Comparison of ENCODE assay signal across 9 mouse cellular contexts in the genomic region with DNA sequence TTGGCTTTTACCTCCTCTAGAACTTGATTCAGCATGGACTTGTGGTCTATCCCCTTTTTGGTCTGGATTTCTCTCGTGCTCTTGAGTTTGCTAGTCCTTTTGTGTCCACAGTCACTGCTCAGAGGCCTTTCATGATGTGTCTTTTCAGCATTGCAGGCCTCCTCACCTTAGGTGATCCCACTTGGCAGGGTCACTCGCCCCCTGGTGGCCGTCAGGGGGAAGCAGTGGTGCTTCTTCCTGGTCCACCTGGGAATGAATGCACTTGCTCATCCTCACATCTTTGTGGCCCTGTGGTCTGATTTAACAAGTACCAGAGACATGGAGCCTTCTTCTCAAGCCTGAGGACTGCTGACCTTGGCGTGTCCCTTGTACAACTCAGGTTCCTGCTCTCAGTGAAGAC.
DNase-seq lines count a peak whose midpoint lies in the region; ATAC-seq and TF ChIP-seq lines count a peak whose summit lies in the region.
"Had no signal": no experiment of that assay in that cellular context is flagged by ENCODE, and none has a peak within 500 bp of the region (broad histone marks: within the 10 kb centered on the region; RNA-seq: fewer than 3 reads in every experiment).

No protein-coding gene starts in this region.

- no peaks in the 10 kb centered on the region for H3K9me3 ChIP-seq in limb, embryonic 14.5 days (ENCODE audit: control insufficient read depth, low read length)

- no peak overlapping the region for H3K4me2 ChIP-seq in limb, embryonic 14.5 days (replicated peaks; ENCODE audit: low read depth, low read length, severe bottlenecking)

- no peak for TF ChIP-seq POLR2A in cerebellum, adult 2 months (IDR thresholded peaks at IDR 0.05; ENCODE audit: borderline replicate concordance, insufficient read depth, low read length)
- TF ChIP-seq POLR2A in limb, embryonic 14.5 days (IDR thresholded peaks at IDR 0.05; ENCODE audit: borderline replicate concordance, extremely low read depth, insufficient read depth, insufficient read length) = no peak

- ATAC-seq in limb, embryonic 14.5 days (ENCODE audit: low FRiP score, low read depth) = no peak

- intact Hi-C loops in gastrocnemius, postnatal 36 days (cut with DNase I) = no loop called here

- peak; percentile 94; the same call in 1 of the 2 replicates for TF ChIP-seq CTCF in layer of hippocampus, adult 2 months (conservative IDR thresholded peaks at IDR 0.05)
- peak; percentile 95 for TF ChIP-seq CTCF in cerebellum, adult 2 months (IDR thresholded peaks at IDR 0.05; ENCODE audit: borderline replicate concordance, insufficient read depth, low read depth, low read length)

- H3K4me1 ChIP-seq in cerebellum, adult 2 months (ENCODE audit: control insufficient read depth, insufficient read depth, low read length) = no peaks in the 10 kb centered on the region; the same call in 1 of the 2 replicates
- no peaks in the 10 kb centered on the region for H3K4me1 ChIP-seq in limb, embryonic 14.5 days (ENCODE audit: control insufficient read depth, insufficient read depth, low read length)

- no peaks in the 10 kb centered on the region for H3K36me3 ChIP-seq in limb, embryonic 14.5 days (ENCODE audit: control insufficient read depth, insufficient read depth, low read length)

- no peak overlapping the region for H3K4me3 ChIP-seq in layer of hippocampus, adult 2 months
- no peak overlapping the region for H3K4me3 ChIP-seq in cerebellum, adult 2 months (replicated peaks; ENCODE audit: insufficient read depth, low read depth, low read length)
- no peak overlapping the region for H3K4me3 ChIP-seq in limb, embryonic 14.5 days (replicated peaks; ENCODE audit: low read length)
- H3K4me3 ChIP-seq: erythroblast, embryonic 14.5 days had no signal

- WGBS in cerebellum, adult 2 months = 35% methylated on average over 4 of the region's 4 CpGs
- WGBS in limb, embryonic 14.5 days = 23% methylated on average over 4 of the region's 4 CpGs

- H3K27me3 ChIP-seq in cerebellum, adult 2 months (ENCODE audit: control insufficient read depth, insufficient read depth, low read length) = no peaks in the 10 kb centered on the region
- H3K27me3 ChIP-seq in limb, embryonic 14.5 days (ENCODE audit: control insufficient read depth, insufficient read depth, low read length) = no peaks in the 10 kb centered on the region

- peak in 1 of 2 experiments; percentile 56 for DNase-seq in layer of hippocampus, adult 2 months (ENCODE audit: low spot score in 2 of 2)
- no peak for DNase-seq in layer of hippocampus, adult 9-11 months
- peak; percentile 62 for DNase-seq in MN1 (ENCODE audit: low spot score)
- peak; percentile 61 to 69 for DNase-seq in cerebellum, adult 2 months
- peak; percentile 23 to 41 for DNase-seq in gastrocnemius, postnatal 36 days
- DNase-seq in limb, embryonic 14.5 days (ENCODE audit: low spot score) = peak; percentile 22
- peak; percentile 38 for DNase-seq in retina, adult 2 months (ENCODE audit: low read depth, low spot score)
- DNase-seq in thymus, postnatal 36 days = peak; percentile 77 to 79

- H3K9ac ChIP-seq in limb, embryonic 14.5 days (ENCODE audit: low read depth, low read length, severe bottlenecking) = no peak overlapping the region

- H3K27ac ChIP-seq in layer of hippocampus, adult 2 months = no peak overlapping the region
- no peak overlapping the region for H3K27ac ChIP-seq in cerebellum, adult 2 months (ENCODE audit: insufficient read depth, low read length)
- no peak overlapping the region for H3K27ac ChIP-seq in limb, embryonic 14.5 days (replicated peaks; ENCODE audit: low read depth, low read length)
